Mouse (Mus musculus): Measurements from ENCODE around the gene Il17rd. TPM values are rescaled to one million over a fixed set of nuclear protein-coding genes. Genes with fewer than 3 reads are reported as not detected.

The Il17rd gene
- polyA plus RNA-seq, 1 experiment from 2014 or later, result 6.8 TPM

- Histone ChIP-seq H3K27me3 (no peaks in the 10 kb centered on the region), H3K9me3 (no peaks in the 10 kb centered on the region), H3K4me1 (peaks cover 99% of the 10 kb centered on the region), H3K36me3 (no peaks in the 10 kb centered on the region), H3K9ac (no peak overlapping the region), H3K27ac (peak overlapping the region; percentile 89), H3K4me3 (no peak overlapping the region), H3K4me2 (peak overlapping the region; percentile 37; the same call in 1 of the 2 replicates)
- 13% methylated on average over 3 of the region's 3 CpGs for WGBS
- ATAC-seq (ENCODE audit: insufficient number of reproducible peaks, insufficient read depth, low FRiP score, low TSS enrichment, low read depth), result no peak
These were observed 31.4 kb downstream of the Il17rd start for GRCm38 (mm10) chr14:27070128-27070527.

- no peaks in the 10 kb centered on the region for H3K36me3 ChIP-seq
- ATAC-seq (ENCODE audit: insufficient number of reproducible peaks, insufficient read depth, low FRiP score, low TSS enrichment, low read depth), result no peak
- no peak overlapping the region for H3K9ac ChIP-seq
- H3K27ac ChIP-seq, result peak overlapping the region; percentile 89
- peak overlapping the region; percentile 37 for H3K4me2 ChIP-seq
- H3K9me3 ChIP-seq, result no peaks in the 10 kb centered on the region
- no peaks in the 10 kb centered on the region for H3K27me3 ChIP-seq
- peaks cover 100% of the 10 kb centered on the region for H3K4me1 ChIP-seq
- H3K4me3 ChIP-seq, result no peak overlapping the region
- 8% methylated on average over 9 of the region's 9 CpGs for WGBS
These were observed 32.0 kb downstream of the Il17rd start for GRCm38 (mm10) chr14:27070758-27071157.

GRCm38 (mm10) chr14:27071985-27072384 is 33.2 kb downstream of the Il17rd start:
- WGBS, result 5% methylated on average over 3 of the region's 3 CpGs
- Histone ChIP-seq H3K36me3 (no peaks in the 10 kb centered on the region), H3K27me3 (no peaks in the 10 kb centered on the region), H3K4me1 (peaks cover 100% of the 10 kb centered on the region), H3K4me3 (no peak overlapping the region), H3K9ac (no peak overlapping the region), H3K27ac (peak overlapping the region; percentile 89; the same call in 1 of the 2 replicates), H3K4me2 (no peak overlapping the region), H3K9me3 (no peaks in the 10 kb centered on the region)
- no peak for ATAC-seq (ENCODE audit: insufficient number of reproducible peaks, insufficient read depth, low FRiP score, low TSS enrichment, low read depth)

DNA sequence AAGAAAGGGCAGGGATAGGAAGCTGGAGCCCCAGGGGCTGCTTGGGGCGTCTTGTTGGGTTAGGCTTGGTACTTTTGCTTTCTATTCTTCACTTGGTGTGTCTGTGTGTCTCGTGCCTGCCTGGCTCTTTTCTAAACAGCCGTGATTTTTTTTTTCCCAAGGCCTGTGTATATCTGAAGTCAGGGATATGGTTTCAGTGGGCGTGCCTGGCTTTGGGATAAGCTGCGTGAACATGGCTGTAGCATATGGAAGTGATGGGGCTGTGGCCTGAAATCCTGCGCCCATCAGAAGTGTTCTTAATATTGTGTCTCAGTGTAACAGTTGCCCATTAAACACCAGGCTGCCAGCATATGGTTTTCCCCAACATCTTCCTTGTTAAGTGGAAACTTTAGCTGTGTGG is 36.3 kb downstream of the Il17rd start:
- Histone ChIP-seq H3K4me3 (no peak overlapping the region), H3K4me2 (peak overlapping the region; percentile 37), H3K27me3 (no peaks in the 10 kb centered on the region), H3K36me3 (no peaks in the 10 kb centered on the region), H3K4me1 (peaks cover 69% of the 10 kb centered on the region), H3K9ac (0 out of 2 replicates have a peak overlapping the region, but pooled peaks have one; percentile 16), H3K27ac (peak overlapping the region; percentile 77), H3K9me3 (no peaks in the 10 kb centered on the region)
- whole genome bisulfite sequencing, result 18% methylated on average over 6 of the region's 6 CpGs
- no peak for ATAC-seq (ENCODE audit: insufficient number of reproducible peaks, insufficient read depth, low FRiP score, low TSS enrichment, low read depth)

- ATAC-seq (ENCODE audit: insufficient number of reproducible peaks, insufficient read depth, low FRiP score, low TSS enrichment, low read depth), result no peak
- Histone ChIP-seq H3K9me3 (no peaks in the 10 kb centered on the region), H3K27me3 (no peaks in the 10 kb centered on the region), H3K27ac (0 out of 2 replicates have a peak overlapping the region, but pooled peaks have one; percentile 77), H3K9ac (no peak overlapping the region), H3K36me3 (no peaks in the 10 kb centered on the region), H3K4me3 (no peak overlapping the region), H3K4me2 (no peak overlapping the region), H3K4me1 (peaks cover 59% of the 10 kb centered on the region)
- WGBS, result 77% methylated on average over 8 of the region's 8 CpGs
These were observed 37.3 kb downstream of the Il17rd start for GRCm38 (mm10) chr14:27075909-27076521.

DNA sequence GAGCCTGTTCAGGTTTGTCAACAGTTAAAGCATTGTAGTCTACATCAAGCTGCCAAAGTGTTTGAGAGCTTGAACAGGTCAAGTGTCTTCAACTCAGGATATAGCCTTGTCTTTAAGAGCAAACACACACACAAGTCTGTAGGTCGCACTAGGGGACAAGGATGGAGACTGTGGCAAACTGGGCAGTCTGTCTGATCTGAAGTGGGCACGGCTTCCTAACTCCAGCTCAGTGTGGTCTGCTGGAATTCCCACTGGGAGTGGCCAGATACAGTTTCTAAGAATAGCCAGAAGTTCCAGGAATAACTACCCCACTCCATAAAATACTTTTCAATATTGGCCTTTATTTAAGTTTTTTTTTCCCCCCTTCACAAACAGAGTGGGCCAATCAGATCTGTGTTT is 37.8 kb downstream of the Il17rd start:
- Histone ChIP-seq H3K36me3 (no peaks in the 10 kb centered on the region), H3K9ac (no peak overlapping the region), H3K4me1 (peaks cover 54% of the 10 kb centered on the region), H3K4me2 (no peak overlapping the region), H3K27me3 (no peaks in the 10 kb centered on the region), H3K4me3 (no peak overlapping the region), H3K9me3 (no peaks in the 10 kb centered on the region), H3K27ac (no peak overlapping the region)
- WGBS, result 71% methylated on average over 2 of the region's 2 CpGs
- ATAC-seq (ENCODE audit: insufficient number of reproducible peaks, insufficient read depth, low FRiP score, low TSS enrichment, low read depth), result no peak

- Histone ChIP-seq H3K36me3 (peaks cover 17% of the 10 kb centered on the region), H3K27me3 (no peaks in the 10 kb centered on the region), H3K27ac (no peak overlapping the region), H3K9me3 (no peaks in the 10 kb centered on the region), H3K4me3 (no peak overlapping the region), H3K9ac (no peak overlapping the region), H3K4me1 (0 out of 2 replicates have a peak, but pooled peaks cover 2% of the 10 kb centered on the region), H3K4me2 (no peak overlapping the region)
- no peak for ATAC-seq (ENCODE audit: insufficient number of reproducible peaks, insufficient read depth, low FRiP score, low TSS enrichment, low read depth)
- 67% methylated on average over 5 of the region's 5 CpGs for WGBS
These were observed 43.0 kb downstream of the Il17rd start for GRCm38 (mm10) chr14:27081536-27082275.

DNA sequence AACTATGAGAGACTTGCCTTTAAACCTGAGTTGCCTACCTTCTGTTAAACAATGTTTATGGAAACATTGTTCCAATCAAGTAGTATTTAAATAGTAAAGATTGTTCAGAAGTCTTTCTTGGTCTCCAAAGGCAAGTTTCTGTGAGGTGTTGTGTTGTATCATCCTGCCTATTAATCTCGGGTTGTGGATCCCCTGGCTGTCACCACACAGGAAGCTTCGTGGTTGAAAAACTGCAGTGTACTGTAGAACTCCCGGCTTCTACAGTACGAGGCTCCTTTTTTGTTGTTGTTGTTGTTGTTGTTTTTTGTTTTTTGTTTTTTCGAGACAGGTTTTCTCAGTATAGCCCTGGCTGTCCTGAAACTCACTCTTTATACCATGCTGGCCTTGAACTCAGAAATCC is 46.7 kb downstream of the Il17rd start:
- no peak for ATAC-seq (ENCODE audit: insufficient number of reproducible peaks, insufficient read depth, low FRiP score, low TSS enrichment, low read depth)
- Histone ChIP-seq H3K27me3 (no peaks in the 10 kb centered on the region), H3K4me2 (no peak overlapping the region), H3K9ac (no peak overlapping the region), H3K4me3 (no peak overlapping the region), H3K9me3 (no peaks in the 10 kb centered on the region), H3K36me3 (peaks cover 43% of the 10 kb centered on the region), H3K4me1 (0 out of 2 replicates have a peak, but pooled peaks cover 5% of the 10 kb centered on the region), H3K27ac (no peak overlapping the region)
- 76% methylated on average over 5 of the region's 5 CpGs for WGBS

- 40% methylated on average over 4 of the region's 4 CpGs for WGBS
- H3K4me1 ChIP-seq, result 0 out of 2 replicates have a peak, but pooled peaks cover 5% of the 10 kb centered on the region
- no peak overlapping the region for H3K4me2 ChIP-seq
- H3K4me3 ChIP-seq, result no peak overlapping the region
- ATAC-seq (ENCODE audit: insufficient number of reproducible peaks, insufficient read depth, low FRiP score, low TSS enrichment, low read depth), result no peak
- no peaks in the 10 kb centered on the region for H3K27me3 ChIP-seq
- H3K9ac ChIP-seq, result no peak overlapping the region
- peaks cover 43% of the 10 kb centered on the region for H3K36me3 ChIP-seq
- 0 out of 2 replicates have a peak overlapping the region, but pooled peaks have one; percentile 11 for H3K27ac ChIP-seq
- H3K9me3 ChIP-seq, result no peaks in the 10 kb centered on the region
These were observed 47.3 kb downstream of the Il17rd start for GRCm38 (mm10) chr14:27085999-27086398.

DNA sequence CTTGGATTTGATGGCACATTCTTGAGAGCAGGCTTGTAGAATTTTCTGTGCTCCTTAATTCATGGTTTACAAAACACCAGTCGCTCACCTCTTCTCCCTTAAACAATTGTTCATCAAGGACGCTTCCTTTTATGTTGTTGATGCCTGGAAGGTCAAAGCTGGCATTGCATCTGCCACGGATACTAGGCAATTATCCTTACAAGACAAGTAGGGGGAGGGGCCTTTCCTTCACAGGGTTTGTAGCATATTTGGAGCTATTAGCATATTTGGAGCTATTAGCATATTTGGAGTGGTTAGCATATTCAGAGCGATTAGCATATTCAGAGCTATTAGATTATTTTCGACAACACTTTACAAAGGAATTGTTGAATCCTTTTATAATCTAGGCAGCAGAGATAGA is 55.5 kb downstream of the Il17rd start:
- no peak for ATAC-seq (ENCODE audit: insufficient number of reproducible peaks, insufficient read depth, low FRiP score, low TSS enrichment, low read depth)
- H3K27me3 ChIP-seq, result no peaks in the 10 kb centered on the region
- H3K4me2 ChIP-seq, result no peak overlapping the region
- H3K9ac ChIP-seq, result no peak overlapping the region
- H3K27ac ChIP-seq, result no peak overlapping the region
- H3K4me3 ChIP-seq, result no peak overlapping the region
- H3K4me1 ChIP-seq, result no peaks in the 10 kb centered on the region
- peaks cover 52% of the 10 kb centered on the region for H3K36me3 ChIP-seq
- H3K9me3 ChIP-seq, result no peaks in the 10 kb centered on the region
- WGBS, result 63% methylated on average over 5 of the region's 5 CpGs

DNA sequence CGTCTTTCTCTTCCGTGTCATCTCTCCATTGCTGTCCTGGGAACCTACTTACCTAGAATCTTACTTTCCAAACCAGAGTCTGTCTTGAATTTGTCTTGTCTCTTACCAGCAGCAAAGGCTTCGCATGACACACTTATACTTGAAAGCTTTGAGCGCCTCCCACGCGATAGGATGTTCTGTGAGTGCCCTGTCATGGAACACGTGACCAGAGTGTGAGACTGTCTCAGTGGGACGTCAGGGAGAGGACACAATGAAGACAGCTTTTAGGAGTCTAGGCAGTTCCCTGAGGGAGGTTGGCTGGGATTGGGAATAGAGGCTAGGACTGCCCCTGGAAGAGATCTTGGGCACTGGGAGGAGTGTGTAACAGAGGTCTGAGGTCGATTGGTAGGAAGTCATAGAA is 57.4 kb downstream of the Il17rd start:
- Histone ChIP-seq H3K4me3 (no peak overlapping the region), H3K9me3 (no peaks in the 10 kb centered on the region), H3K4me1 (no peaks in the 10 kb centered on the region), H3K27me3 (no peaks in the 10 kb centered on the region), H3K36me3 (peaks cover 63% of the 10 kb centered on the region), H3K27ac (no peak overlapping the region), H3K9ac (no peak overlapping the region), H3K4me2 (no peak overlapping the region)
- no peak for ATAC-seq (ENCODE audit: insufficient number of reproducible peaks, insufficient read depth, low FRiP score, low TSS enrichment, low read depth)
- WGBS, result 75% methylated on average over 9 of the region's 9 CpGs

- no peak overlapping the region for H3K4me3 ChIP-seq
- no peaks in the 10 kb centered on the region for H3K4me1 ChIP-seq
- H3K36me3 ChIP-seq, result peaks cover 69% of the 10 kb centered on the region
- H3K27me3 ChIP-seq, result no peaks in the 10 kb centered on the region
- H3K9ac ChIP-seq, result no peak overlapping the region
- no peak overlapping the region for H3K27ac ChIP-seq
- WGBS, result 20% methylated on average over 3 of the region's 3 CpGs
- no peak for ATAC-seq (ENCODE audit: insufficient number of reproducible peaks, insufficient read depth, low FRiP score, low TSS enrichment, low read depth)
- no peaks in the 10 kb centered on the region for H3K9me3 ChIP-seq
- H3K4me2 ChIP-seq, result no peak overlapping the region
These were observed 58.0 kb downstream of the Il17rd start for GRCm38 (mm10) chr14:27096779-27097178.
